Mouse (Mus musculus): ENCODE data around the gene Srsf3. TPM values are rescaled to one million over a fixed set of nuclear protein-coding genes. Genes with fewer than 3 reads are reported as not detected.
"Not testable (repeated sequence)": the region's sequence is repeated elsewhere in the genome, so short reads cannot be mapped to it uniquely, and the experiment has no call there.

The Srsf3 gene
- total RNA-seq, 2 experiments from 2014 or later, result 91.3 to 94.2 TPM

DNA sequence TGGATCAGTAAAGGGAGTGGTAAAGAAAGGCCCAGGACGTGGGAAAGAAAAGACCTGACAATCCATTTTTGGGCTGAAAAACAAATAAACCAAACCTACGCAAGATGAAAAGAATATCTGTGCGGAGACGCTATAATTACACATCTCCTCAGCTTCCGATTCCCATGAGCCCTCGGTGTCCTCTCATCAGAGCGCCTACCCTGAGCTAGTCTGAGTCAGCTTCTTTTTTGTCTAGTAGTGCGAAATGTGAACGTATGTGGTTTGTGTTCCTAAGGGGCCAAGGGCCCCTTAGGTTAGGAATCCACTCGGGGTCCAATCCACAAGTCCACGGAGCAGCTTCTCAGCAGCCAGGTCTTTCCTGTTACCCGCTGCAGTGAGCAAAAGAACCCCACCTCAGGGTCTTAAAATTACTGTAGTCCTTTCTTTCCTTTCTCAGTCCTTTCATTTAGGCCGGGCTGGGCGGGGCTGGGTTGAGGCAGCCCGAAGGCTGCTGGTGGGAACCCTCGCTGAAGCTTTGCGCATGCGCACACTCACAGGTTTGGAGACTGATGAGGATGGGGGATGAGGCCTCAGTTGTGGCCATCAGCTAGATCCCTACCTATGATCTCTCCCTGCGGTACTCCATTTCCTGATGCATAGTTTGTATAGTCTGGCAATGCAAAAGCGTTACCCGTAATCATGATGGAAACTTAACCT, 33.0 kb downstream of the Srsf3 start:
- no peak for DNase-seq

DNA sequence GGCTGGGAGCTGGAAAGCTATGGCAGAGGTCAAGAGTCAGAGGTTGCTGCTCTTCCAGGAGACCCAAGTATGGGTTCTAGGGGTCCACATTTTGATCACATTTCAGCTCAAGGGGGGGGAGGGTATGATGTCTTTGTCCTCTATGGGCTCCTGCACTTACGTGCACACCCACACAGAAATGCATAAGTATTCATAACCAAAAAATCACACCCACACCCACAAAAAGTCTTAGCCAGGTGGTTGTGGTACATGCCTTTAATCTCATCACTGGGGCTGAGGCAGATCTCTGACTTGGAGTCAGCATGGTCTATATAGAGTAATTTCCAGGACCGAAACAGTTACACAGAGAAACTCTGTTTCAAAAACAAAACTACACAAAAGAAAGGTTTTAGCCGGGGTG, 33.5 kb downstream of the Srsf3 start:
- no peak for DNase-seq

DNA sequence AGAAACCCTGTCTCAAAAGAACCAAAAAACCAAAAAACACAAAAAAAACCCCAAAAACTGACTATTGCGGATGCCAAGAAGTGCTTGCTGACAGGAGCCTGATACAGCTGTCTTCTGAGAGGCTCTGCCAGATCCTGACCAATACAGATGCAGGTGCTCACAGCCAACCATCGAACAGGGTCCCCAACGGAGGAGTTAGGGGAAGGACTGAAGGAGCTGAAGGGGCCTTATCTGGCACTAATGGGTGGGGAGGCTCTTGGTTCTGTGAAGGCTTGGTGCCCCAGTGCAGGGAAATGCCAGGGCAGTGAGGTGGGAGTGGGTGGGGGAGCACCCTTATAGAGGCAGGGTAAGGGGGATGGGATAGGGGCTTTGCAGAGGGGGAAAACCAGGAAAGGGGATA, 35.0 kb downstream of the Srsf3 start:
- DNase-seq, result not testable (repeated sequence)

DNA sequence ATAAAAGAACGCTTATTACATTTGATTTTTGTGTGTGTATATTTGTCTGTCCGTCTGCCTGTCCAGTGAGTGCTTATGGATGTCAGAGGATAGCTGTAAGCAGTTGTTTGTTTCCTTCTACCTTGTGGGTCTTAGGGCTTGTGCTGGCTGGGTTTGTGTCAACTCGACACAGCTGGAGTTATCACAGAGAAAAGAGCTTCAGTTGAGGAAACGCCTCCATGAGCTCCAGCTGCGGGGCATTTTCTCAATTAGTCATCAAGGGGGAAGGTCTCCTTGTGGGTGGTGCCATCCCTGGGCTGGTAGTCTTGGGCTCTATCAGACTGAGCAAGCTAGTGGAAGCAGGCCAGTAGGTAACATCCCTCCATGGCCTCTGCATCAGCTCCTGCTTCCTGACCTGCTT, 35.4 kb downstream of the Srsf3 start:
- DNase-seq, result no peak

DNA sequence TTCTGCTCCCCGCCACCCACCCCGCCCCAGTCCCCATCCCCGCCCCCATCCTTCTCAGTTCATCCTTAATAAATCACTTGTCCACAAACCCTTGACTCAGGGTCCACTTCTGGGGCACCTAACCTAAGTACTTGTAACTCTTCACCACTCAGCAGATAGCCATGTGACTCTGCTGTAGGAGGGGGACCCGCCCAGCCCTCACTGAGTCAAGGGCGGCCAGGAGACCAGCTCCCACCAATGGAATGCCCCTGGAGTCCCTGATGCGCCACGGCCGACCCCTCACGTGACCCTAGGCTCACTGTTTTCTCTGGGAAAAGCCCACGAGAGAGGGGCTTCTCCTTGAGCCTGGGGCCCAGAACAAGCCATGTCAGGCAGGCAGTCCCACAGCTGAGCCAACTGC, 36.6 kb downstream of the Srsf3 start:
- no peak for DNase-seq

DNA sequence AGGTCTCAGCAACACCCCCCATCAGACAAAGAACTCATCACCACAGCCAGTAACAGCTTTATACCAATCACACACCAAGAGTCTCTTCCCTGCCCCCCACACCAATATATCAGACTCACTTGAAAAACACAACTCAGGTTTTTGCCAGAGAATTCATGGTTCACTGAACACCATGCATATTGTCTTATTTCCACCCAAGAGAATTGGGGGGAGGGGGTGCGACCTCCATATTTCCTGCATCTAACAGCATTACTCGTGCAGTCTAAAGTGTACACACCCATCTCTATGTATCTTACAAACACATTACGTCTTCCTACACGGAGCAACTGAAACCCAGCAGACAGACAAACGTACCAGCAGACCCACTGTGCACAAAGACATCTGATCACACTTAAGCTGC, 39.4 kb downstream of the Srsf3 start:
- no peak for DNase-seq

DNA sequence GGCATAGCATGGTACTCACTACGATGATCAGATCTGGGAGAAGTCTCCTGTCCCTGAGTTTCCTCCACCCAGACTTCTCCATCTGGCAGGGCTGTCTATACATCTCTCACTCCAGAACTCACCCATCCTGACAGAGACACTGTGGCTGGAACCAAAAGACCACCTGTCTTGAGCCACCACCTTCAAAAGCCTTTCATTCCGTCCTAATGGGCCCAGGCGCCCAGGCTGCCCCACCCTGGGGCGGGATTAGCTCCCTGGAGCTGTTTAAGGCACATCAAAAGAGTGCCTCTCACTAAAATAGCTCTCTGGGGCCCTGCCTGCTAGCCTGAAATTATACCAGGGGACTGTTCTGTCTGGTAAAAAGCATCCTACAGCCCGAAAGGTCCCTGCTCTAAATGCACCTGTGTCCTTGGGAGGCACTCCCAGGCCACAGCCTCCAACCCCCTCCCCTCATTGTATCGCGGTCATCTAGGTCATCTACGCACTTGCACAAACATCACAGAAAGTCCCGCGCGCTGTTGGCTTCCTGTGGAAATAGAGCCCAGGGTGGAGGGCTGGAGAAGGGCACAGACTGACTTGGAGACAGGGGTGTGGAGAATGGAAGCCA, 40.4 kb downstream of the Srsf3 start:
- no peak for DNase-seq

DNA sequence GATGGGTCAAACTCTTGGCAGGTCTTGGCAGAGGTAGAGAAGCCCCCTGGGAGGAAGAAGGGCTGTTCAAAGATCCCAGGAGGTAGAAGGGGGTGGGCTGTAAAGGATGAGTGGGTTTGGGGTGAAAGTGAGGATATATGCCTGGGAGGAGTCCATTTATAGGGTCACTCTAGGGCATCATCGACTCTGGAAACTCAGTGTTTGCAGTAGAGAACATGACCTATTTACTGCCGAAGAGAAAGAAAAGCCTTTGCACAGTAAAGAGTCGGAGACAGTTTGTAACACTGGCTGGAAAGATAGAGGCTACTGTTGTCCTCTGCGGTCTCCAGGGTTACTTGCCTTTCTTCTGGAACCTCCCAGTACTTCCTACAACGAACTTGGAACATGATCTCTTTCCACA, 40.9 kb downstream of the Srsf3 start:
- DNase-seq, result no peak

DNA sequence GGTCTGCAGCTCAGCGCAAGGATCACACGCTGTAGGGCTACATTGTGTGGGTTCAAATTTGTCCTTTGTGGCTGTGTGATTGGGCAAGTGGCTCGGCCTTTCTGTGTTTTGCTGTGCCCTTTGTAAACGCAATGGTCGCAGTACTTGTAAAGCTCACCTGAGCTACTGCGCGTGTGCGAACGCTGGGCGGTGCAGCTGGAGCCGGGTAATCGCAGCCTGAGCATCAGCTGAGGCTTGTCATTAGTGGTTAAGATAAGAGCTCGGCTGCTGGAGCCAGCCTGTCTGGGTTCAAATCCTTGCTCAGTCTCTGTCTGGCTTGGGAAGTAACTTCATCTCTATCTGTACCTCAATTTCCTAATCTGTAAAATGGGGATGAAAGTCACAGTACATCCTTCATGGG, 41.7 kb downstream of the Srsf3 start:
- DNase-seq, result no peak

DNA sequence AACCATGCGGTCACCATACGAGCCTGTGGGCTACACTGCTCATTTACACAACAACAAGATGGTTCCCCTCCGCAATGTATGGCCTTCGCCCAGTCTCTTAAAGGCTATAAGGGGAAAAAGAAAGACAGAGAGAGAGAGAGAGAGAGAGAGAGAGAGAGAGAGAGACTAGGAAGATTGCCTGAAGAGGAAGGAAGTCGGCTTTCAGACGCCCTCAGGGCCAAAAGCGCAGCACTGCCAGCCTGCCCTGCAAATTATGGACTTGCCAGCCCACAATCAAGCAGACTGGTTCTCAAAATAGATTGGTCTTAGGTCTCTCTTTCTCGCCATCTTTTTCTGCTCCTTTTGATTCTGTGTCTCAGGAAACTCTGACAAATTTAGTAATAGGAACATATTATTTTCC, 43.8 kb downstream of the Srsf3 start:
- no peak for DNase-seq

DNA sequence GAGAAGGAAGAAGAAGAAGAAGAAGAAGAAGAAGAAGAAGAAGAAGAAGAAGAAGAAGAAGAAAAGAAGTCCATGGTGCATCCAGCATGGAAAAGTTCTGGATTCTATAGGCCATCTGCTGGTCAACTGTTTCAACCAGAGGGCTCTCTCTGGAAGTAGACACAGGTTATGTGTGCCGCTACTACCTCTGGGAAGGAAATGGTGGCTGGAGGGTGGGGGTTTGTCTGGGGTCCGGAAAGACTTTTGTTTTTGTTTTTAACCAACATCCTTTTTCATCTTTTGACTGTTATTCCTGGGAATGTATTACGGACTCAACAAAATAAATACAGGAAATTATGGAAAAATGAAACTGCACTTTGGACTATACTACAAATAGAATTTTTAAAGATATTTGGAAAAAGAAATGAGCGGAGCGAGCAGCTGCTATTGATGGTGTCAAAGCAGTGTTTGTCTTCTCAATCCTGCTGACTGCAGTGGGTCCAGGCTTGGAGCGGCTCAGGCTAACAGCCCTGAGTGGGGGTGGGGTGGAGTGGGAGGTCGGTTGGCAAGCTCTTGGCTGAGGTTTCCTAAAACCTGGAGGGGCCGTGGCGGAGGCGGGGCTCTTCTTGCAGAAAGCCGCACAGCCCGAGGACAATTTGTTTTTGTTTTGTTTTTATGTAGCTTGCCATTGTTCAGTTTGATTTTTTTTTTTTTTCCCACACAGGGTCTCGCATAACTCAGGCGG, 45.5 kb downstream of the Srsf3 start:
- DNase-seq, result peak; percentile 48

DNA sequence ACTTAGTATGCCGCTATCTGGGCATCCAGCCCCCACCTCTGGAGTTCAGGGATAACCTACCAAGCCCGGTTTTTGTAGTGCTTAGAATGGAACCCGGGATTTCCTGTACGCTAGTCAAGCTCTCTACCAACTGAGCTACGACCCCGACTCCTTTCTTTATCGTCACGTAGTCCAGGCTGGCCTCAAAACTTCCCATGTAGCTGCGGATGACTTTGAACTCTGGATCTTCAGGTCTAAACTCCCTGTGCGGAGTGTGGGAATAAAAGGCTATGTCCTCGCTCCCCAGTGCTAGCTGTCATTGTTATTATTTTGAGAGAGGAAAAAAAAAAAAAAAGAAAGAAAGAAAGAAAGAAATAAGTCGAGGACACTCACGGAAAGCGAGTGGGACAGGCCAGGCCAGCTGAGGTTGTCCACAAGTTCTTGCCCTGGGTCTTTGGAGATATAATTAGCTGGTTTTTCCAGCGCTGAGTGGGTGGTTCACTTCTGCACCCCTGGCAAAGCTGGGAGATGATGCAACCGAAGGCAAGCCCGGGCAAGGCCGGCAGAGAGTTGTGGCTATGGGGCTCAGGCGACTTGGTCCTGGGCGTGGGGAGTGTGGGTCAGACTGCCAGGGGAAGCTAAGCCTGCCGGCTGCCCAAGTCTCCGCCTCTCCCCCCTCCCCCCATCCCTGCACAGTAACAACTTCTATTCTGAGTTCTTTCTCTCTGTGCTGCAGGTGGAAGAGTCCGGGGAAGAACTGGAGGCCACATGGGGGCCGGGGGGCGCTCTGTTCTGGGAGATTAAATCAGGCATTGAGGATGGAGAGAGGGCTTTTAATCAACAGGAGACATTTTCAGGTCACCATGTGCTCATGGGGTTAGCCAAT, 46.3 kb downstream of the Srsf3 start:
- DNase-seq, result peak; percentile 57

DNA sequence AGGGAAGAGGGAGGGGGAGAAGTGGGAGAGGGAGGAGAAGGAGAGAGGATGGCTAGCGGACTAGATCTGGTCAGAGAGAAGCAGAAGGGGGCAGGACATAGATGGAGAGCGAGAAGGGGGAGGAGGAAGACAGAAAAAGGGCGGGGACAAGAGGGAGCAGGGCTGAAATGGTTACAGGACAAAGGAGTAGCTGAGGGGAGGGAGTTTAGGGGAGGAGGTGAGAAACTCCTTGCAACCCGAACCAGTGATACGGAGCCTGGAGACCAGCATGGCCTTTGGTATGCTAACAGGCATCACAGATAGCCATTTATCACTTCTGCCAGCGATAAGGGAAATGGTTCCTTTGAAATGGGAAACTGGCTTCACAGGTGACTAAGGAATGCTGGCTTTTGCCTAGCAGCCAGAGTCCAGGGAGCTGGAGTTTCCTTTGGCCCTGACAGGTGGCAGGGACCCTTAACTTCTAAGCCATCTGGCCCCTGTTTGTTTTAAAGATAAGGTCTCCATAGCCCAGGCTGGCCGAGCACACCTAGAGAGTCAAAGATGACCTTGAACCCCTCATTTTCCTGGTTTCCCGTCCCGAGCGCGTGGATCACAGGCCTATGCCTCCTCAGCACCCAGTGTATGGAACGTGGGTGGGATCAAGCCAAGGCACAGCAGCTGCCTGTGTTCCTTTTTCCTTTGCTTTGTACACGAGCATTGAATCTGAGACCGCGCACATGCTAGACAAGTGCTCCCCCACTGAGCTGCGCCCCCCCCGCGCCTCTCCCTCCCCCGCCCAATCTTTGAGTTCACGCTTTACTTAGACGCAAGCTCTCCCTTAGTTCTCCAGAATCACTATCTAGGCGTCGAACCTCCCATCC, 48.6 kb downstream of the Srsf3 start:
- no peak for DNase-seq

DNA sequence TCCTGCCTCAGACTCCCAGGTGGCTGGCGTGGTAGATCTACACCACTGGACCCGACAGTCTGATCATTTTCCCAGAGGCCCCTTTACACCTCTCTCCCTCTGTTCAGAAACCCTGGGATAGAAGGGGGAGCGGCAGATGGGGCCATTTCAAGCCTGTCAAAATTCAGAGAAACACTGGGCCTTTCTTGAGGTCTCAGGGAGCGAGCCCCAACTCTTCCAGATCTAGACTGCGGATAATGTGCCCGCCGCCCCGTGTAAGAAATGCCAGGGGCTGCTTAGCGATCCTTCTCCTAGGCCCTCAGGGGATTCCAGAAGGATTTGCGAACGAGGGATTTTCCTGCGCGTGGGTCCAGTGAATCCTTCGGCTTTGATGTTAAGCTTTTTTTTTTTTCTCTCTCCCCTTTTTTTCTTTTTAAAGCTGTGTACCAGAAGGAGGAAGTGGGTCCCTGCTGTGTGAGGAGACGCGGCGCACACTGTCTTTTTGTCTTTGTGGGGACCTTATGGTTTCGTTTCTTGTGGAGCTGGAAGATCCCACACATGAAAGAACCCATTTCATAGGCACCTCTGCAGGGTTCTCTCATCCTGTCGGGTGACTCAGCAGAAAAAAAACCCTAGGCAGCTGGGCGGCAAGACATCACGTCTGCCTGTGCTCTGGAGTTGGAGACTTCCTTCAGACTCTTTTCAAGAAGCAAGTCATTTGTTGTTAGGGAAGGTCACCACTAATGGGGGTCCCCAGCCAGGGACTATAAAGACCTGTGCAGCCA, 49.4 kb downstream of the Srsf3 start:
- DNase-seq, result no peak

DNA sequence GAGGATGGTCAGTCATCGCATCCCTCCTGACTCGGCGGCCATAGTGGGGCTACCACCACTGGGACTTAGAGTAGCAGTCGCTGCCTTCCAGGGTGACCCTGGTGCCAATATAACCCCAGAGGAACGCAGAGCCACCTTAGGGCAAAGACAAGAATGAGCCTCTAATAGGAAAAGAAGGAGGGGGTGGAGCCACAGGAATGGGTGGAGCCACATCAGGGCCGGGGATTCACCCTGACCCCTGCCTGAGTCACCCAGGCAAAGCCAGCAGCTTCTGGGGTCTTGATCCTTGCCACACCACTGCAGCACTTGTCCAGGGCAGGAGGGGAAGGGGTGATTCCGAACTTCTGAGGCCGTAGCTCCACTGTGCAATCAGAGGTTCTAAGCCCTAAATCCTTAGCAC, 51.2 kb downstream of the Srsf3 start:
- no peak for DNase-seq

DNA sequence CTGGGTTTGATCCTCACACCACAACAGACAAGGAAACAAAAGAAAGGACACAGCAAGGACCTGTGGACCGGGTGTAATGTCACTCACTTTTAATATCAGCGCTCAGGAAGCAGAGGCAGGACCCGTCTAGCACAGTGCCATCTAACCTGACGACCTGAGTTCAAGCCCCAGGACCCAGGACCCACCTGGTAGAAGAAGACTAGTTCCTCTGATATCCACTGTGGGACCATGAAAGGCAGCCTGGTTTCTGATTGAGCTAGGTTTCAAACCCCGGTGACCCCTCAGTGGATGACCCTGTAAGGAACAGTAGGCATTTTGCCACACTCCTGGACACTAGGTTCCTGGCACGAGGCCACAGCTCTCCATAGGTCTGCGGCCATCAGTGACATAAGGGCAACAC, 52.2 kb downstream of the Srsf3 start:
- no peak for DNase-seq

DNA sequence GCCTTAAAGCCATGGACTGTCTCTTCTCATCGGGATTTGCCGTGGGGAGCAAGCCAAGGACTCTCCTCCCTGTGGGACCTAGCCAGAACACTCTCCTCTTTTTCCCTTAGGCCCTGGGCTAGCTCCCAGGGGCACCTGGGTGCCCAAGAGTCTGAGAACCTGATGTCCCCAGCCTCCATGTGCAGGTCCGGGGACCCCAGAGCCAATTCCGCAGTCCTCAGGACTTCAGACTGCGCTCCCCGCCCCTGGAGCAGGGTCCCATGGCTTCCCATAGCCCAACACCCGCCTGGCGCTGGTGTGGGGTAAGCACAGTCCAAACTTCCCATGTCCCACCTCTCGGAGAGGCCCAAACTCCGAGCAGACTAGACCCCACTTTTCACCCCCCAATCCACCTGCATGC, 52.8 kb downstream of the Srsf3 start:
- DNase-seq, result no peak

DNA sequence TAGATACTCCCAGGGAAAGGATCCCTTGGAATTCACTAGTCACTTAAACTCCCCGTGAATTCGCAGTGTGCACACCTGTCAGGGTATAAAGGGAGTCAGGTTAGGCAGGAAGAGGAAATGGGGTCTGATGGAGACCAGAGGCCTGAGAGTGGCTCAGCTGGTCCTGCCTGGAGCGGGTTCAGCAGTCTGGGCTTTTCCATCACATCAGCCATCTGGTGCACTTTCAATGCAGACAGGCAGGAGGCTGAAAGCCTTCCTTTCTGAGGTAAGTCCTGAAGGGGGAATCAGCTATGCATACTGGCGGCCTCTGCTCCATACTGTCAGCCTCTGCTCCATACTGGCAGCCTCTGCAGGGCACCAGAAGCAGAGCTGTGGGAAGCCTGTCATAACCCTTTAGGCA, 54.5 kb downstream of the Srsf3 start:
- no peak for DNase-seq

DNA sequence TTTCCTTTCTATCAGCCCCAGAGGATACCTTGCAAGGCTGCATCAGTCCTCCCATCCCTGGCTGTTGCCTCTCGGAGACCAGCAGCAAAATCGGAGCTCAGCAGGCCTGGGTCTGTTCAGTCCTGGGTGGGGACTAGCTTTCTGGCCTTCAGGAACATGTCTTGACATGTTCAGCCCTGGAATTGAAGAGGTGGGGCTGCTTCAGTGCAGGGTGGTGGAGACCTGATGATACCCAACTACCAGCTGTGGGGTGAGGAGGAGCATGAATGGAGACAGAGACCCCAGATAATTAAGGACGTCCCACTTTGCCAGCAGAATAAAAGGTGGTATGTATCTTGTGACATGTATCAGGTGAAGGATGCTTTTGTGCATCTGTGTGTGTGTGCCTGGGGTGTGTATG, 58.3 kb downstream of the Srsf3 start, which contains the start of gene Cdkn1a:
TSS of gene Cdkn1a (plus strand) at position 201 of the 400 bp plus-strand sequence.
- no peak for DNase-seq

DNA sequence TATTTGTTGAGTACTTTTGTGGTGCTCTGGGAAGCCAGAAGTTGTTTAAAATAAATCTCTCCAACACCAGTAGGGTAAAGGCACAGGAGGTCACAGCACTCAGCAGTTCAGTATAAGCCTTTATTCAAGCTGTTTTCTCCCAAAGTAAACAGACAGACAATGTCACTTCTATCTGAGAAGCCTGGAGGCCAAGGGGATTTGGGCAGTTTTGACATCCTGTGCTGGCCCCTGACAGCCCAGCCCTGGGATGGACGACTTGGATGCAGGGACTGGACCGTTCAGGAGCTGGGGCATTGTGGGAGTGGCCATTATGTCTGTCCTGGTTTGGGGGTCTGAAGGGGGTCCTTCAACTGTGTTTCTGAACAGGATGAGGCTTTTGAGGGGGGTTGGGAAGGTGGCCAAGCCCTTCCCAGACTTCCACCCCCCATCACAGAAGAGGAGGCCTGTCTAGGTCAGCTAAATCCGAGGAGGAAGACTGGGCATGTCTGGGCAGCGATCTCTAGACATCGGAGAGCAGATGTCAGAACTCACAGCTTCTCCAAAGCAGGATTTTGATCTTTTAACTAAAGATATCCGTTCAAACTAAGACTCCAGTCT, 59.0 kb downstream of the Srsf3 start:
- DNase-seq, result no peak

Measured in gastrocnemius, postnatal 10 days (tissue).